Mouse (Mus musculus) heart, embryonic 13.5 days (tissue): ENCODE data around the gene Asap2. TPM values are rescaled to one million over a fixed set of nuclear protein-coding genes. Genes with fewer than 3 reads are reported as not detected.

Source experiments
- ATAC-seq: fragments of 200-750 bp; cut with Nextera tagmentation; 2 replicates; pipeline ENCODE4 v1.8.0; 2017; ENCODE audit warnings: moderate TSS enrichment; ENCODE audit not compliant: insufficient number of reproducible peaks, low FRiP score, low TSS enrichment; ENCODE audit errors: extremely low read depth
- H3K27ac ChIP-seq: fragments of 300-500 bp; sonication (generic); replicated peaks from 2 replicates; pipeline ENCODE4 v1.5.1; 2015; ENCODE audit warnings: moderate library complexity, mild to moderate bottlenecking, inconsistent platforms
- H3K27me3 ChIP-seq: fragments of 300-500 bp; sonication (generic); replicated peaks from 2 replicates; pipeline ENCODE4 v1.6.1; 2015; ENCODE audit warnings: mild to moderate bottlenecking, inconsistent platforms
- H3K36me3 ChIP-seq: fragments of 300-500 bp; sonication (generic); 2 replicates; pipeline ENCODE4 v1.6.1; 2015; ENCODE audit warnings: mild to moderate bottlenecking, inconsistent platforms
- H3K4me1 ChIP-seq: fragments of 300-500 bp; sonication (generic); 2 replicates; pipeline ENCODE4 v1.6.1; 2015; ENCODE audit warnings: inconsistent platforms
- H3K4me2 ChIP-seq: fragments of 300-500 bp; sonication (generic); 2 replicates; pipeline ENCODE4 v1.6.1; 2015; ENCODE audit warnings: inconsistent platforms, mild to moderate bottlenecking, moderate library complexity
- H3K4me3 ChIP-seq: fragments of 300-500 bp; sonication (generic); 2 replicates; pipeline ENCODE4 v1.5.1; 2015; ENCODE audit warnings: moderate library complexity, mild to moderate bottlenecking, inconsistent platforms
- H3K9ac ChIP-seq: fragments of 300-500 bp; sonication (generic); 2 replicates; pipeline ENCODE4 v1.6.1; 2015; ENCODE audit warnings: inconsistent platforms, mild to moderate bottlenecking, moderate library complexity
- H3K9me3 ChIP-seq: fragments of 300-500 bp; sonication (generic); 2 replicates; pipeline ENCODE4 v1.6.1; 2016; ENCODE audit warnings: inconsistent platforms
- WGBS: fragments of 180-500 bp; shearing (Covaris S2); methylation state at CpG from one replicate; pipeline ENCODE4 v1.1.7; 2015; ENCODE audit warnings: mixed read lengths; 5-methylcytosine and 5-hydroxymethylcytosine counted together
- polyA plus RNA-seq: library from polyadenylated mRNA; unstranded; fragments of >200 nt; fragmentation: Nextera tagmentation; extraction: Ambion mirVana; gene quantifications from 2 replicates; pipeline ENCODE4 v1.2.1, GENCODE M21; 2015

Asap2 gene
- polyA plus RNA-seq, 1 experiment from 2014 or later = 6.2 TPM

DNA sequence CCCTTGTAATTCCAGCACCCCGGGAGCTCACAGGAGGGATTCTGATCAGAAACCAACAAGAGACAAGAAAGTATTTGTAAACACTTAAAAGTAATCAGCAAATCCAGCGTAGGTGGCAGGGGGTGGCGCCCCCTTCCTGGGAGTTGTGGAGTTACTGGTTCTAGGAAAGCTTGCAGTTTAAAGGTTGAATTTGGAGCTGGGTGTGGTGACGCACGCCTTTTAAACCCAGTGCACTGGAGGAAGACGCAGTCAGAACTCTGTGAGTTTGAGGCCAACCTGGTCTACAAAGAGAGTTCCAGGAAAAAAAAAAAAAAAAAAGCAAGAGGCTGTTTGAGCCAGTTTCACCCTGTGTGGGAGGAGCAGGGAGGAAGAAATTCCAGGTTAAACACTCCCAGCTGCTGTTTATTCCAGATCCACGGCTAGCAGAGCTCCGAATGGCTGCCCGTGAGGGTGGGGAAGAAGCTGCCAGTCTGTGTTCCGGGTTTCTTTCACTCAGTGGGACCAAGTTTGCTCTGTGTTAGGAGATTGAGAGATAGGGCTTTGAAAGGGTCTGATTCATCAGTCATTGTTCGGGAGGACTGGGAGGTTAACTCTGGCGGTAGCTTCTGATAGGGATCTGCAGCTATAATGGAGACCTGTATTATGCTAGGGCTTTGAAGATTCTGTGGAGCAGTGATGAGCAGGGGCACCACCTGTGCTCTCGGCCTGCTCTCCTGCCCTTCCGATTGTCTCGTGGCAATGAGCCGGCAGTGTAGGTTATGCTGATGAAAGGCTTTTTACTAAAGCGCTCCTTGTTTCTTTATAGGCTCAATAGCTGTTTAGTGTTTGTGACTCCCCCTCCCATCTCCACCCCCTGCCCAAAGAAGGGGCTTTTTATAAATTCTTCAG, 144.0 kb downstream of the Asap2 start:
- H3K9me3 ChIP-seq = no peaks in the 10 kb centered on the region
- no peak overlapping the region for H3K4me3 ChIP-seq
- H3K4me1 ChIP-seq = peaks cover 98% of the 10 kb centered on the region
- no peaks in the 10 kb centered on the region for H3K27me3 ChIP-seq
- no peaks in the 10 kb centered on the region for H3K36me3 ChIP-seq
- peak overlapping the region; percentile 87 for H3K27ac ChIP-seq
- ATAC-seq = no peak
- WGBS = 62% methylated on average over 17 of the region's 17 CpGs
- H3K4me2 ChIP-seq = no peak overlapping the region
- H3K9ac ChIP-seq = 0 out of 2 replicates have a peak overlapping the region, but pooled peaks have one; percentile 2

DNA sequence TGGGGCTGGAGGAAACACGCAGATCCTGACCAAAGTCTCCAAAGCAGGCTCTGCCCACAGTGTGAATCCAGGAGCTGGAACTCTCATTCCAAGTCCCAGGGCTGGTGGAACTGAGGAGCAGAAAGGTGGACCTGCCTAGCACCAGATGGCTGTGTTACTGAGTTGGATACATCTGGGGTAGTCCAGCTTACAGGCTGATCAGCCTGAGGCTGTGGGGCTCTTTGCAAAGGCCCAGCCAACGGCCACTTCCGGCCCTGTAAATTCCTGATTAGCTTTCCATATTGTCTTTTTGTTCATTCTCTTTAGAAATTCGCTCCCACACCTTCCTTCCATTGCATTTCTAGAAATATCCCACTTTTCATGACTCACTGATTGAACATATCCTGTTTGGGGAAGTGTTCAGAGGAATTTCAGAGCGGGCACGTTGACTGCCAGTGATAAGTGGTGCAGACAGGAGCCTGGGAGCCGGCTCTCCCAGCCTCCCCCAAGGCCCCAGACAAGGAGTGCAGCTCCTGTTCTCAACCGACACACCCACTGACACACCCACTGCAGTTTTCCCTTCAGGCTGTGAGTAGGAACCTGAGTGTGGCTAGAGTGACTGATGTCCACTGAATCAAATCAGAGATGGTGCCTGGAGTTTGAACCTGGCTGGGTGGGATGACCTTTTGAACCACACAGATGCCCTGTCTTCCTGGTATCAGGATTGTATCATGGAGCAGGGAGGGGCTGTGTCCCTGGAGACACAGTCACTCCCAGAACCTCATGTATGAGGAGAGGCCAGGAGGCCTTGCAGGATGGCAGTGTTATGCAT, 145.6 kb downstream of the Asap2 start:
- peak overlapping the region; percentile 47 for H3K9ac ChIP-seq
- H3K36me3 ChIP-seq = no peaks in the 10 kb centered on the region
- WGBS = 24% methylated on average over 8 of the region's 8 CpGs
- peak overlapping the region; percentile 24 for H3K4me2 ChIP-seq
- peaks cover 98% of the 10 kb centered on the region for H3K4me1 ChIP-seq
- no peaks in the 10 kb centered on the region for H3K27me3 ChIP-seq
- H3K9me3 ChIP-seq = no peaks in the 10 kb centered on the region
- peak overlapping the region; percentile 87 for H3K27ac ChIP-seq
- no peak overlapping the region for H3K4me3 ChIP-seq
- no peak for ATAC-seq

DNA sequence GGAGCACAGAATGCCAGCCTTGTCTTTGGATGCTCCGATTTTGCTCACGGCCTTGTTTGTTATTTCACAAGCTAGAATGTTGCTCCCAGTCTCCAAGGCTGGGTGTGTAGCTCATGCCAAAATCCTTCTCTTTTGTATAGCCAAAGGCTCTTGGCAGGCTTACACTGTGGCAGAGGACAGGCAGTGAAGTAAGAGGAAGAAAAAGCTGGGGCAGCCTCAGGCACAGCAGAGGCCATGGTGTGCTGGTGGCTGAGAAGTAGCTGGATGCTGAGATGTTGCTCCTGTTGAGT, 146.1 kb downstream of the Asap2 start:
- Histone ChIP-seq H3K9me3 (no peaks in the 10 kb centered on the region), H3K4me1 (peaks cover 98% of the 10 kb centered on the region), H3K36me3 (no peaks in the 10 kb centered on the region), H3K27me3 (no peaks in the 10 kb centered on the region), H3K4me3 (no peak overlapping the region), H3K9ac (peak overlapping the region; percentile 47; the same call in 1 of the 2 replicates), H3K4me2 (peak overlapping the region; percentile 24), H3K27ac (peak overlapping the region; percentile 87)
- 58% methylated on average over 2 of the region's 2 CpGs for WGBS
- ATAC-seq = no peak

DNA sequence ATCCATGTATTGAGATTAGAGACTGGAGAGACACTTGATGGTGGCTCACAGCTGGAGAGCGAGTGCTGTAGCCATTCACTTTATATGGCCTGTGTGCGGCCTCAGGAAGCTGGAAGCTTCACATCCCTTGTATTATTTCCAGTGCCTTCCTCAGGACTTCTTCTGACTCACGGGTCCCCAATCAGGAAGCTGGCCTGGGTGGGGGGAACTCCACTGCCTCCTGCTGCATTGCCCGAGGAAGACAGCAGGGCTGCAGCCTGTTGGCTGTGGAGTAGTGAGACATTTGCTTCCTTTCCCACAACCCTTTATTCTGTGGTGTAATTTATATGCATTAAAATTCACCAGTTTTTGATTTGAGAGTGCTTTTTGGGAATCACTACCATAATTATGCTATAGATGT, 149.3 kb downstream of the Asap2 start:
- H3K9ac ChIP-seq = no peak overlapping the region
- WGBS = 45% methylated on average over 4 of the region's 4 CpGs
- H3K4me3 ChIP-seq = no peak overlapping the region
- no peak overlapping the region for H3K4me2 ChIP-seq
- H3K9me3 ChIP-seq = no peaks in the 10 kb centered on the region
- H3K27me3 ChIP-seq = no peaks in the 10 kb centered on the region
- peaks cover 82% of the 10 kb centered on the region for H3K4me1 ChIP-seq
- no peaks in the 10 kb centered on the region for H3K36me3 ChIP-seq
- no peak overlapping the region for H3K27ac ChIP-seq
- no peak for ATAC-seq

DNA sequence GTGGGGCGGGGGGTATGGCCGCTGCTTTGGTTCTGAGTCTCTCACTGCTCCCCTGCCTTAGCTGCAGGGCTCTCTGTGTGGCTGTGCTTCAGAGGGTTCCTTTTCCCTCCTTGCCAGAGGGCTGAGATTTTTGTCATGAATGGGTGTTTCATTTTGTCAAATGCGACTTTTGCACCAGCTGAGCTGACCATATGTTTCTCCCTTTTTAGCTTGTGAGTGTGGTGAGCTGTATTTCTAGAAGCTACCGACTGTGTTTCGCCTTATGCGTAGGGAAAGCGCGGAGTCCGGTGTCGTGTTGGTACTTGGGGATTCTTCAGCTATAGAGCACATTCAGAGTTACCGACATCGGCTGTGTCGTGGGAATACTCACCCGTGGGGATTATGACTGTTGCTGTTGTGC, 149.9 kb downstream of the Asap2 start:
- Histone ChIP-seq H3K27me3 (no peaks in the 10 kb centered on the region), H3K27ac (no peak overlapping the region), H3K9ac (no peak overlapping the region), H3K4me3 (no peak overlapping the region), H3K36me3 (no peaks in the 10 kb centered on the region), H3K4me1 (peaks cover 82% of the 10 kb centered on the region), H3K9me3 (no peaks in the 10 kb centered on the region), H3K4me2 (no peak overlapping the region)
- WGBS = 85% methylated on average over 14 of the region's 14 CpGs
- no peak for ATAC-seq

GRCm38 (mm10) chr12:21140741-21141308, 150.6 kb downstream of the Asap2 start:
- Histone ChIP-seq H3K9me3 (no peaks in the 10 kb centered on the region), H3K4me1 (peaks cover 79% of the 10 kb centered on the region)
- no peak for ATAC-seq

GRCm38 (mm10) chr12:21141691-21142300, 151.5 kb downstream of the Asap2 start:
- peaks cover 77% of the 10 kb centered on the region for H3K4me1 ChIP-seq

More at GRCm38 (mm10) chr12:21140741-21141308, 150.6 kb downstream of the Asap2 start:
- Histone ChIP-seq H3K4me2 (no peak overlapping the region), H3K4me3 (no peak overlapping the region), H3K27me3 (no peaks in the 10 kb centered on the region), H3K9ac (no peak overlapping the region), H3K36me3 (no peaks in the 10 kb centered on the region), H3K27ac (no peak overlapping the region)
- 67% methylated on average over 6 of the region's 6 CpGs for WGBS

GRCm38 (mm10) chr12:21142489-21143254, 152.4 kb downstream of the Asap2 start:
- 64% methylated on average over 9 of the region's 9 CpGs for WGBS
- Histone ChIP-seq H3K9me3 (no peaks in the 10 kb centered on the region), H3K4me2 (no peak overlapping the region), H3K27ac (no peak overlapping the region), H3K4me1 (peaks cover 77% of the 10 kb centered on the region), H3K36me3 (no peaks in the 10 kb centered on the region), H3K4me3 (no peak overlapping the region), H3K27me3 (no peaks in the 10 kb centered on the region), H3K9ac (no peak overlapping the region)
- ATAC-seq = no peak

More at GRCm38 (mm10) chr12:21141691-21142300, 151.5 kb downstream of the Asap2 start:
- no peaks in the 10 kb centered on the region for H3K27me3 ChIP-seq
- no peaks in the 10 kb centered on the region for H3K36me3 ChIP-seq
- H3K4me2 ChIP-seq = no peak overlapping the region
- H3K9ac ChIP-seq = no peak overlapping the region
- no peak overlapping the region for H3K4me3 ChIP-seq
- ATAC-seq = no peak
- WGBS = 75% methylated on average over 5 of the region's 5 CpGs
- H3K9me3 ChIP-seq = no peaks in the 10 kb centered on the region
- H3K27ac ChIP-seq = no peak overlapping the region

- 36% methylated on average over 5 of the region's 5 CpGs for WGBS
- Histone ChIP-seq H3K4me3 (no peak overlapping the region), H3K4me1 (peaks cover 58% of the 10 kb centered on the region), H3K36me3 (no peaks in the 10 kb centered on the region), H3K9ac (no peak overlapping the region), H3K27ac (no peak overlapping the region), H3K9me3 (no peaks in the 10 kb centered on the region), H3K27me3 (no peaks in the 10 kb centered on the region), H3K4me2 (no peak overlapping the region)
- ATAC-seq = no peak
Observed at GRCm38 (mm10) chr12:21144602-21145001, 154.3 kb downstream of the Asap2 start.

GRCm38 (mm10) chr12:21145050-21145449, 154.8 kb downstream of the Asap2 start:
- no peaks in the 10 kb centered on the region for H3K9me3 ChIP-seq
- H3K4me1 ChIP-seq = peaks cover 54% of the 10 kb centered on the region
- no peak overlapping the region for H3K9ac ChIP-seq
- no peak for ATAC-seq
- H3K4me3 ChIP-seq = no peak overlapping the region
- H3K4me2 ChIP-seq = no peak overlapping the region
- WGBS = 72% methylated on average over 5 of the region's 5 CpGs
- no peak overlapping the region for H3K27ac ChIP-seq
- H3K27me3 ChIP-seq = no peaks in the 10 kb centered on the region
- no peaks in the 10 kb centered on the region for H3K36me3 ChIP-seq
